Mouse (Mus musculus): ENCODE data around the gene Art5. TPM values are rescaled to one million over a fixed set of nuclear protein-coding genes. Genes with fewer than 3 reads are reported as not detected.

The Art5 gene
- not detected in 2 replicates for polyA plus RNA-seq (2012)

DNA sequence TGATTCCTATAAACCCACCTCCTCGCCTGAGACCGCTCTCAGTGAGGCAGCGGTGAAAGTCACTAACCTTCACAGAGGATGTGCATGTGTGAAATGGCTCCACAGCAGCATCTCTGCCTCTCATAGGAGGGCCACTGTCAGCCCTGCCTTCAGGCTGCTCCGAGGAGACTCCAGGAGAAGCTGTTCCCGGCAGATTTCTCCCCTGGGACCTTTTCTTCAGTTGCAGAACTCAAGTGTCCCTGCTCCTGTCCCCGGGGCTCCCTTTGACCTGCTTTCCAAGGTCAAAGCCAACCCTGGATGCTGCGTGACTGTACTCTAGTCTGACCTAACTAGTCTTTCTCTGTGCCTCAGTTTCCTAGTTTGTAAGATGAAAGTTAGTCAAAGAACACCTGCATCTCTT is at the start of gene Art5:
Art5 (minus strand) TSS at position 319 of the 400 bp plus-strand sequence.
- H3K9me3 ChIP-seq (ENCODE audit: control insufficient read depth, low read length): no peaks in the 10 kb centered on the region
- H3K36me3 ChIP-seq (ENCODE audit: control insufficient read depth): no peaks in the 10 kb centered on the region
- peaks cover 9% of the 10 kb centered on the region for H3K27me3 ChIP-seq (ENCODE audit: control insufficient read depth)
- H3K4me3 ChIP-seq (replicated peaks): no peak within 1 kb of the TSS
- H3K4me1 ChIP-seq (ENCODE audit: control insufficient read depth): peaks cover 23% of the 10 kb centered on the region
- TF ChIP-seq TAL1 (IDR thresholded peaks at IDR 0.05; ENCODE audit: low read length): no peak
- no peak for TF ChIP-seq GATA1 (IDR thresholded peaks at IDR 0.05; ENCODE audit: low read length)

GRCm38 (mm10) chr7:102153691-102154090 is 44.4 kb upstream of the Art5 start:
- Histone ChIP-seq H3K9me3 (ENCODE audit: control insufficient read depth, low read length) (no peaks in the 10 kb centered on the region), H3K36me3 (ENCODE audit: control insufficient read depth) (peaks cover 93% of the 10 kb centered on the region), H3K27me3 (ENCODE audit: control insufficient read depth) (no peaks in the 10 kb centered on the region), H3K4me1 (ENCODE audit: control insufficient read depth) (no peaks in the 10 kb centered on the region), H3K4me3 (replicated peaks) (no peak overlapping the region)
- TF ChIP-seq GATA1 (IDR thresholded peaks at IDR 0.05; ENCODE audit: low read length) (no peak), TAL1 (IDR thresholded peaks at IDR 0.05; ENCODE audit: low read length) (no peak)

- H3K9me3 ChIP-seq (ENCODE audit: control insufficient read depth, low read length): no peaks in the 10 kb centered on the region
- H3K4me1 ChIP-seq (ENCODE audit: control insufficient read depth): no peaks in the 10 kb centered on the region
- H3K27me3 ChIP-seq (ENCODE audit: control insufficient read depth): no peaks in the 10 kb centered on the region
- peaks cover 96% of the 10 kb centered on the region for H3K36me3 ChIP-seq (ENCODE audit: control insufficient read depth)
- TF ChIP-seq TAL1 (IDR thresholded peaks at IDR 0.05; ENCODE audit: low read length): no peak
- no peak for TF ChIP-seq GATA1 (IDR thresholded peaks at IDR 0.05; ENCODE audit: low read length)
- no peak overlapping the region for H3K4me3 ChIP-seq (replicated peaks)
These were observed 28.6 kb upstream of the Art5 start for GRCm38 (mm10) chr7:102137898-102138297.

DNA sequence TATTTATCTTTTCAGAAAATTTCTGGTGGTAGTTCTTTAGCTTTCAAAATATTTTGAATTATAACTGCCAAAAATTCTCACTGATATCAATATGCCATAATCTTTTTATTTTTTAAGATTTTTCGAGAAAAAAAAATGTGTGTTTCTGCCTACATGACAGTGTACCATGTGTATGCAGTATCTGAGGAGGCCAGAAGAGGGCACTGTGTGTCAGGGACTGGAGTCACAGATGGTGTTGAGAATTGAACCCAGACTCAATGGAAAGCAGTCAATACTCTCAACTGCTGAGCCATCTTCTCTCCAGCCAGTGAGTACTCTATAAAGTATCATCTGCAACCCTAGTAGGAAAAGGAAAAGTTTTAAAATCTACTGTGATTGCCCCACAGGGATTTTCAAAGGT is 28.2 kb upstream of the Art5 start:
- Histone ChIP-seq H3K36me3 (ENCODE audit: control insufficient read depth) (peaks cover 97% of the 10 kb centered on the region), H3K27me3 (ENCODE audit: control insufficient read depth) (no peaks in the 10 kb centered on the region), H3K4me3 (replicated peaks) (no peak overlapping the region), H3K4me1 (ENCODE audit: control insufficient read depth) (no peaks in the 10 kb centered on the region), H3K9me3 (ENCODE audit: control insufficient read depth, low read length) (no peaks in the 10 kb centered on the region)
- no peak for TF ChIP-seq GATA1 (IDR thresholded peaks at IDR 0.05; ENCODE audit: low read length)
- no peak for TF ChIP-seq TAL1 (IDR thresholded peaks at IDR 0.05; ENCODE audit: low read length)

DNA sequence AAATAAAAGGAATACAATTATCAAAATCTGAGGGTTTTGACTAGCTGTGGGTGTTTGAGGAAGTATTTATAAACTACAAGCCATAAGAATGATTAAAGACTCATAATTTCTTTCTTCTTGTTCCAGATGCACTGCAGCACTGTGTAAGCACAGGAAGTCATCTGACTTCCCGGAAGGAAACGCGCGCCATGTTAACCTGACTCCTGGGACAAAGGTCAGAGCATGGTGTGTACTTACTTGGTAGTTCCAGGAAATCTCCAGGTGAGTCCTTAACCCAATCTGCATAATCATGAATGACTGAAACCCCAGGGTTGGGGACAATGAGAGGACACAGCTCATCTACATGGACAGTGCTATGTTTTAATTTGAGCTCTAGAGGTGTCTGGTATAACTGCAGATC is 23.1 kb upstream of the Art5 start:
- H3K4me3 ChIP-seq (replicated peaks): no peak overlapping the region
- H3K4me1 ChIP-seq (ENCODE audit: control insufficient read depth): no peaks in the 10 kb centered on the region
- no peak for TF ChIP-seq GATA1 (IDR thresholded peaks at IDR 0.05; ENCODE audit: low read length)
- no peak for TF ChIP-seq TAL1 (IDR thresholded peaks at IDR 0.05; ENCODE audit: low read length)
- peaks cover 95% of the 10 kb centered on the region for H3K36me3 ChIP-seq (ENCODE audit: control insufficient read depth)
- H3K9me3 ChIP-seq (ENCODE audit: control insufficient read depth, low read length): no peaks in the 10 kb centered on the region
- H3K27me3 ChIP-seq (ENCODE audit: control insufficient read depth): no peaks in the 10 kb centered on the region

DNA sequence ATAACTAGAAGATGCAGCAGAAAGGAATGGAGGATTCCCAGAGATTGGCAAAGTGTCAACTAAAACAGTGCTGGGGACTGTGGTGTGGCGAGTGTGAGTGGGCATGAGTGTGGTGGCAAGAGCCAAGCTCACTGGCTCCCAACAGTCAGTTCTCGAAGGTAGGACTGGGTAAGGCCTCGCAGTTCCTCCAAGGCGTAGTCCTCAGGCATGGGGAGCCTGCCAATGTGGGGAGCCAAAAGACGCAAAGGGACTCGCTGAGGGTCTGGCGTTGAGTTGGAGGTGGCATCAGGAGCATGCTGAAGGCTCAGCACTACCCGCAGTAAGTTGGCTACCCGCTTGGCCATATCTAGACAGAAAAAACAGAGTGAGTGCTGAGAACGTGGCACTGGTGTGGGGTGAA is 11.0 kb upstream of the Art5 start:
- H3K4me3 ChIP-seq (replicated peaks): no peak overlapping the region
- H3K36me3 ChIP-seq (ENCODE audit: control insufficient read depth): peaks cover 71% of the 10 kb centered on the region
- H3K4me1 ChIP-seq (ENCODE audit: control insufficient read depth): no peaks in the 10 kb centered on the region
- H3K9me3 ChIP-seq (ENCODE audit: control insufficient read depth, low read length): no peaks in the 10 kb centered on the region
- no peaks in the 10 kb centered on the region for H3K27me3 ChIP-seq (ENCODE audit: control insufficient read depth)
- TF ChIP-seq TAL1 (IDR thresholded peaks at IDR 0.05; ENCODE audit: low read length) (no peak), GATA1 (IDR thresholded peaks at IDR 0.05; ENCODE audit: low read length) (no peak)

DNA sequence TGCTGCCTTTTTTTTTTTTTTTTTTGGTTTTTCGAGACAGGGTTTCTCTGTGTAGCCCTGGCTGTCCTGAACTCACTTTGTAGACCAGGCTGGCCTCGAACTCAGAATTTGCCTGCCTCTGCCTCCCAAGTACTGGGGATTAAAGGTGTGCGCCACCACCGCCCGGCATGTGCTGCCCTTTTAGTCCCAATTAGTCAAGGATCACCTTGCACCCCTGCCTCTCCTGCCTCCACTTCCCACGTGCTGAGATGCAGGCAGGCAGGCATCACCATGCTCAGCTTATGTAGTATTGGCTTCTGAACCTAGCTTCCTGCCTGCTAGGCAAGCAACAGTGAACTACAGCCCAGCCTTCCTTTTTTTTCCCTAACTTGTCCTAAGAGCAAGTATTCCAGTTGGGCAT is 8.1 kb upstream of the Art5 start:
- H3K4me1 ChIP-seq (ENCODE audit: control insufficient read depth): peaks cover 12% of the 10 kb centered on the region
- H3K27me3 ChIP-seq (ENCODE audit: control insufficient read depth): peaks cover 6% of the 10 kb centered on the region
- peaks cover 42% of the 10 kb centered on the region for H3K36me3 ChIP-seq (ENCODE audit: control insufficient read depth)
- H3K4me3 ChIP-seq (replicated peaks): no peak overlapping the region
- TF ChIP-seq TAL1 (IDR thresholded peaks at IDR 0.05; ENCODE audit: low read length): no peak
- no peak for TF ChIP-seq GATA1 (IDR thresholded peaks at IDR 0.05; ENCODE audit: low read length)
- H3K9me3 ChIP-seq (ENCODE audit: control insufficient read depth, low read length): no peaks in the 10 kb centered on the region

- Histone ChIP-seq H3K9me3 (ENCODE audit: control insufficient read depth, low read length) (no peaks in the 10 kb centered on the region), H3K27me3 (ENCODE audit: control insufficient read depth) (peaks cover 6% of the 10 kb centered on the region), H3K4me3 (replicated peaks) (no peak within 1 kb of the TSS), H3K4me1 (ENCODE audit: control insufficient read depth) (peaks cover 12% of the 10 kb centered on the region), H3K36me3 (ENCODE audit: control insufficient read depth) (peaks cover 35% of the 10 kb centered on the region)
- TF ChIP-seq TAL1 (IDR thresholded peaks at IDR 0.05; ENCODE audit: low read length) (no peak), GATA1 (IDR thresholded peaks at IDR 0.05; ENCODE audit: low read length) (no peak)
These were observed 7.5 kb upstream of the Art5 start, which contains the start of gene Chrna10 for GRCm38 (mm10) chr7:102116579-102117331. TSS of gene Chrna10 (minus strand) at chr7:102116828.

DNA sequence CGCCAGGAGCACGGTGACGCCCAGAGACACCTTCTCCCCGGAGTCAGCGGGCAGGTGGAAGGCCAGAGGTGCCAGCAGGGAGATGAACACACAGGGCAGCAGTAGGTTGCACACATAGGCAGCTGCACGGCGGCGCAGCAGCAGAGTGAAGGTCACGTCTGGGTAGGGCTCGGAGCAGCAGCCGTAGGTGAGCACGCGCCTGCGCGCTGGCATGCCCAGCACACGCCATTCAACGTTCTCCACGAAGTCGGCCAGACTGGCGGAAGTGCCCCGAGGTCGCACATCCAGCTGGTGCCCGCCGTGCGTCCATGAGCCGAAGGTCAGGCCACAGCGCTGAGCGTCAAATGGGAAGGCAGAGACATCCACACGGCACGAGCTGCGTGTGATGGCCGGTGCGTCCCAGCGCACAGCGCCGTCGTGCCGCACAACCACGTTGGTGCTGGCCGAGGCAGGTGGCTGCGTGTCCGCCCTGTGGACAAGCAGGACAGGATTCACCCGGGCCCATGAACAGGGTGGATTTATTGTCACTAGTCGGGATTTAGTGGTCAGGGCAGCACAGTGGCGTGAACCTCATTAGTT is 4.0 kb upstream of the Art5 start:
- no peaks in the 10 kb centered on the region for H3K9me3 ChIP-seq (ENCODE audit: control insufficient read depth, low read length)

More for the DNA sequence above, 4.0 kb upstream of the Art5 start:
- TF ChIP-seq GATA1 (IDR thresholded peaks at IDR 0.05; ENCODE audit: low read length): no peak
- no peak for TF ChIP-seq TAL1 (IDR thresholded peaks at IDR 0.05; ENCODE audit: low read length)
- H3K4me3 ChIP-seq (replicated peaks): no peak overlapping the region
- H3K36me3 ChIP-seq (ENCODE audit: control insufficient read depth): peaks cover under 1% of the 10 kb centered on the region
- H3K4me1 ChIP-seq (ENCODE audit: control insufficient read depth): peaks cover 12% of the 10 kb centered on the region
- peaks cover 6% of the 10 kb centered on the region for H3K27me3 ChIP-seq (ENCODE audit: control insufficient read depth)

All from erythroblast, embryonic 14.5 days (primary cell).